Mouse (Mus musculus) forebrain, embryonic 16.5 days (tissue): Measurements from ENCODE around the gene Aff1. TPM values are rescaled to one million over a fixed set of nuclear protein-coding genes. Genes with fewer than 3 reads are reported as not detected.

Experiments used
- ATAC-seq: fragments of 200-750 bp; cut with Nextera tagmentation; 2 replicates; pipeline ENCODE4 v1.8.0; 2017; ENCODE audit warnings: mild to moderate bottlenecking, moderate library complexity
- H3K27ac ChIP-seq: fragments of 300-500 bp; sonication (generic); 2 replicates; pipeline ENCODE4 v1.5.1; 2014; ENCODE audit warnings: low read length, control low read depth
- H3K27me3 ChIP-seq: fragments of 300-500 bp; sonication (generic); replicated peaks from 2 replicates; pipeline ENCODE4 v1.6.1; 2014; ENCODE audit warnings: low read length; ENCODE audit not compliant: control insufficient read depth, insufficient read depth
- H3K36me3 ChIP-seq: fragments of 300-500 bp; sonication (generic); 2 replicates; pipeline ENCODE4 v1.6.1; 2014; ENCODE audit not compliant: control insufficient read depth, insufficient read depth
- H3K4me1 ChIP-seq: fragments of 300-500 bp; sonication (generic); replicated peaks from 2 replicates; pipeline ENCODE4 v1.6.1; 2014; ENCODE audit warnings: low read length; ENCODE audit not compliant: control insufficient read depth, insufficient read depth
- H3K4me2 ChIP-seq: fragments of 300-500 bp; sonication (generic); 2 replicates; pipeline ENCODE4 v1.6.1; 2014; ENCODE audit warnings: mild to moderate bottlenecking, low read length, control low read depth
- H3K4me3 ChIP-seq: fragments of 300-500 bp; sonication (generic); replicated peaks from 2 replicates; pipeline ENCODE4 v1.5.1; 2014; ENCODE audit warnings: mild to moderate bottlenecking, low read length, control low read depth
- H3K9ac ChIP-seq: fragments of 300-500 bp; sonication (generic); replicated peaks from 2 replicates; pipeline ENCODE4 v1.6.1; 2014; ENCODE audit warnings: low read depth, low read length, control low read depth
- H3K9me3 ChIP-seq: fragments of 300-500 bp; sonication (generic); 2 replicates; pipeline ENCODE4 v1.6.1; 2016; ENCODE audit warnings: low read length; ENCODE audit not compliant: control insufficient read depth
- WGBS: fragments of 180-500 bp; shearing (Covaris S2); extraction: QIAGEN DNeasy Blood & Tissue Kit; methylation state at CpG from one replicate; pipeline ENCODE4 v1.1.7; 2014; 5-methylcytosine and 5-hydroxymethylcytosine counted together
- polyA plus RNA-seq: library from polyadenylated mRNA; unstranded; fragments of >200 nt; fragmentation: Nextera tagmentation; extraction: Ambion mirVana; gene quantifications from 2 replicates; pipeline ENCODE4 v1.2.1, GENCODE M21; 2015

Gene Aff1
- polyA plus RNA-seq, 1 experiment from 2014 or later, result 1.5 TPM

GRCm38 (mm10) chr5:103665876-103666275 lies 26.3 kb upstream of the Aff1 start:
- no peak for ATAC-seq
- H3K27ac ChIP-seq, result no peak overlapping the region
- WGBS, result 67% methylated on average over 2 of the region's 2 CpGs
- H3K4me1 ChIP-seq, result no peaks in the 10 kb centered on the region
- H3K9me3 ChIP-seq, result no peaks in the 10 kb centered on the region
- H3K4me3 ChIP-seq, result no peak overlapping the region
- no peaks in the 10 kb centered on the region for H3K36me3 ChIP-seq
- no peak overlapping the region for H3K9ac ChIP-seq
- H3K4me2 ChIP-seq, result no peak overlapping the region
- H3K27me3 ChIP-seq, result no peaks in the 10 kb centered on the region

GRCm38 (mm10) chr5:103671858-103672257 lies 20.3 kb upstream of the Aff1 start:
- no peaks in the 10 kb centered on the region for H3K9me3 ChIP-seq
- 50% methylated on average over 3 of the region's 3 CpGs for WGBS
- H3K4me3 ChIP-seq, result no peak overlapping the region
- ATAC-seq, result no peak
- H3K4me1 ChIP-seq, result no peaks in the 10 kb centered on the region
- no peaks in the 10 kb centered on the region for H3K27me3 ChIP-seq
- H3K36me3 ChIP-seq, result no peaks in the 10 kb centered on the region
- no peak overlapping the region for H3K4me2 ChIP-seq
- H3K27ac ChIP-seq, result no peak overlapping the region
- H3K9ac ChIP-seq, result no peak overlapping the region

GRCm38 (mm10) chr5:103673611-103674010 lies 18.6 kb upstream of the Aff1 start:
- Histone ChIP-seq H3K4me3 (no peak overlapping the region), H3K9me3 (no peaks in the 10 kb centered on the region), H3K27me3 (no peaks in the 10 kb centered on the region), H3K9ac (no peak overlapping the region), H3K36me3 (no peaks in the 10 kb centered on the region), H3K27ac (no peak overlapping the region), H3K4me2 (no peak overlapping the region), H3K4me1 (no peaks in the 10 kb centered on the region)
- no peak for ATAC-seq
- WGBS, result 76% methylated on average over 4 of the region's 4 CpGs

- no peaks in the 10 kb centered on the region for H3K9me3 ChIP-seq
- H3K4me2 ChIP-seq, result no peak overlapping the region
- 56% methylated on average over 6 of the region's 6 CpGs for WGBS
- no peak overlapping the region for H3K4me3 ChIP-seq
- no peaks in the 10 kb centered on the region for H3K4me1 ChIP-seq
- no peak overlapping the region for H3K27ac ChIP-seq
- H3K36me3 ChIP-seq, result no peaks in the 10 kb centered on the region
- no peak overlapping the region for H3K9ac ChIP-seq
- no peak for ATAC-seq
- H3K27me3 ChIP-seq, result no peaks in the 10 kb centered on the region
Measured at GRCm38 (mm10) chr5:103674482-103674881, 17.7 kb upstream of the Aff1 start.

- no peak overlapping the region for H3K9ac ChIP-seq
- H3K4me2 ChIP-seq, result no peak overlapping the region
- no peaks in the 10 kb centered on the region for H3K36me3 ChIP-seq
- H3K27ac ChIP-seq, result no peak overlapping the region
- no peaks in the 10 kb centered on the region for H3K4me1 ChIP-seq
- no peak for ATAC-seq
- H3K4me3 ChIP-seq, result no peak overlapping the region
- WGBS, result 89% methylated on average over 6 of the region's 6 CpGs
- no peaks in the 10 kb centered on the region for H3K9me3 ChIP-seq
- H3K27me3 ChIP-seq, result no peaks in the 10 kb centered on the region
Measured at GRCm38 (mm10) chr5:103676289-103676881, 15.8 kb upstream of the Aff1 start.

- ATAC-seq, result no peak
- no peaks in the 10 kb centered on the region for H3K36me3 ChIP-seq
- no peaks in the 10 kb centered on the region for H3K4me1 ChIP-seq
- no peak overlapping the region for H3K9ac ChIP-seq
- no peak overlapping the region for H3K4me3 ChIP-seq
- H3K27me3 ChIP-seq, result no peaks in the 10 kb centered on the region
- H3K9me3 ChIP-seq, result no peaks in the 10 kb centered on the region
- 88% methylated on average over 6 of the region's 6 CpGs for WGBS
- no peak overlapping the region for H3K4me2 ChIP-seq
- no peak overlapping the region for H3K27ac ChIP-seq
Measured at GRCm38 (mm10) chr5:103677894-103678293, 14.3 kb upstream of the Aff1 start.

GRCm38 (mm10) chr5:103678974-103679373 lies 13.2 kb upstream of the Aff1 start:
- Histone ChIP-seq H3K9ac (no peak overlapping the region), H3K27ac (no peak overlapping the region), H3K9me3 (no peaks in the 10 kb centered on the region), H3K4me3 (no peak overlapping the region), H3K4me1 (no peaks in the 10 kb centered on the region), H3K36me3 (no peaks in the 10 kb centered on the region), H3K4me2 (no peak overlapping the region), H3K27me3 (no peaks in the 10 kb centered on the region)
- no peak for ATAC-seq
- WGBS, result 93% methylated on average over 5 of the region's 5 CpGs

GRCm38 (mm10) chr5:103680381-103680780 lies 11.8 kb upstream of the Aff1 start:
- 39% methylated on average over 4 of the region's 4 CpGs for WGBS
- ATAC-seq, result no peak; the same call in 1 of the 2 replicates
- no peaks in the 10 kb centered on the region for H3K9me3 ChIP-seq
- H3K4me1 ChIP-seq, result no peaks in the 10 kb centered on the region
- H3K27me3 ChIP-seq, result no peaks in the 10 kb centered on the region
- no peak overlapping the region for H3K9ac ChIP-seq
- no peak overlapping the region for H3K4me3 ChIP-seq
- H3K4me2 ChIP-seq, result no peak overlapping the region
- H3K27ac ChIP-seq, result no peak overlapping the region
- no peaks in the 10 kb centered on the region for H3K36me3 ChIP-seq

- H3K4me2 ChIP-seq, result no peak overlapping the region
- 67% methylated on average over 3 of the region's 3 CpGs for whole genome bisulfite sequencing
- H3K9me3 ChIP-seq, result no peaks in the 10 kb centered on the region
- no peak overlapping the region for H3K4me3 ChIP-seq
- ATAC-seq, result no peak
- H3K36me3 ChIP-seq, result no peaks in the 10 kb centered on the region
- no peaks in the 10 kb centered on the region for H3K4me1 ChIP-seq
- H3K27ac ChIP-seq, result no peak overlapping the region
- H3K27me3 ChIP-seq, result no peaks in the 10 kb centered on the region
- no peak overlapping the region for H3K9ac ChIP-seq
Measured at GRCm38 (mm10) chr5:103681824-103682223, 10.3 kb upstream of the Aff1 start.

GRCm38 (mm10) chr5:103689645-103690044 lies 2.5 kb upstream of the Aff1 start:
- Histone ChIP-seq H3K4me1 (peaks cover 18% of the 10 kb centered on the region), H3K9me3 (no peaks in the 10 kb centered on the region), H3K4me2 (no peak overlapping the region), H3K9ac (no peak overlapping the region), H3K27me3 (peaks cover 15% of the 10 kb centered on the region), H3K36me3 (no peaks in the 10 kb centered on the region), H3K27ac (no peak overlapping the region), H3K4me3 (no peak overlapping the region)
- 77% methylated on average over 5 of the region's 5 CpGs for WGBS
- ATAC-seq, result no peak
